Mouse (Mus musculus) CH12.LX (cell line): ENCODE measurements at regions not wholly inside any gene's neighbourhood (a gene's known extent, or its start where the extent isn't known, plus 50 kb on each side); places are given as distances from the start of the nearest gene placed in this dataset.

Source experiments
- CTCF ChIP-seq, 2 experiments: IDR thresholded peaks in 1 of 2; conservative IDR thresholded peaks in 1 of 2; 2 replicates each; pipeline ENCODE4 v1.5.1; 2011 to 2012; ENCODE audit warnings: low read depth in 2 of 2, low read length in 2 of 2, improper control_type of control experiment in 1 of 2, inconsistent platforms in 1 of 2, mild to moderate bottlenecking in 1 of 2, moderate library complexity in 1 of 2
- EP300 ChIP-seq: IDR thresholded peaks from 2 replicates; pipeline ENCODE4 v1.6.1; 2011; ENCODE audit warnings: low read length, improper control_type of control experiment
- HCFC1 ChIP-seq: IDR thresholded peaks from 2 replicates; pipeline ENCODE4 v1.6.1; 2012; ENCODE audit warnings: low read depth, mild to moderate bottlenecking, inconsistent platforms, low read length, improper control_type of control experiment
- KAT2A ChIP-seq: IDR thresholded peaks from 2 replicates; pipeline ENCODE4 v1.6.1; 2012; ENCODE audit warnings: low read length, improper control_type of control experiment, inconsistent platforms; ENCODE audit not compliant: insufficient replicate concordance
- MAX ChIP-seq: IDR thresholded peaks from 2 replicates; pipeline ENCODE4 v1.6.1; 2011; ENCODE audit warnings: low read length, improper control_type of control experiment
- MEF2A ChIP-seq: IDR thresholded peaks from 2 replicates; pipeline ENCODE4 v1.6.1; 2014; ENCODE audit warnings: low read depth, mild to moderate bottlenecking, inconsistent platforms, low read length, improper control_type of control experiment, borderline replicate concordance
- NRF1 ChIP-seq: IDR thresholded peaks from 2 replicates; pipeline ENCODE4 v1.6.1; 2014; ENCODE audit warnings: low read depth, mild to moderate bottlenecking, inconsistent platforms, low read length, improper control_type of control experiment, moderate library complexity
- POLR2A ChIP-seq: IDR thresholded peaks from 2 replicates; pipeline ENCODE4 v1.6.1; 2011; ENCODE audit warnings: low read depth, mild to moderate bottlenecking, improper control_type of control experiment, low read length
- USF1 ChIP-seq: IDR thresholded peaks from 2 replicates; pipeline ENCODE4 v1.6.1; 2014; ENCODE audit warnings: low read depth, mild to moderate bottlenecking, inconsistent platforms, low read length, improper control_type of control experiment
- ZNF384 ChIP-seq: IDR thresholded peaks from 2 replicates; pipeline ENCODE4 v1.6.1; 2012; ENCODE audit warnings: low read depth, low read length, improper control_type of control experiment, inconsistent platforms

DNA sequence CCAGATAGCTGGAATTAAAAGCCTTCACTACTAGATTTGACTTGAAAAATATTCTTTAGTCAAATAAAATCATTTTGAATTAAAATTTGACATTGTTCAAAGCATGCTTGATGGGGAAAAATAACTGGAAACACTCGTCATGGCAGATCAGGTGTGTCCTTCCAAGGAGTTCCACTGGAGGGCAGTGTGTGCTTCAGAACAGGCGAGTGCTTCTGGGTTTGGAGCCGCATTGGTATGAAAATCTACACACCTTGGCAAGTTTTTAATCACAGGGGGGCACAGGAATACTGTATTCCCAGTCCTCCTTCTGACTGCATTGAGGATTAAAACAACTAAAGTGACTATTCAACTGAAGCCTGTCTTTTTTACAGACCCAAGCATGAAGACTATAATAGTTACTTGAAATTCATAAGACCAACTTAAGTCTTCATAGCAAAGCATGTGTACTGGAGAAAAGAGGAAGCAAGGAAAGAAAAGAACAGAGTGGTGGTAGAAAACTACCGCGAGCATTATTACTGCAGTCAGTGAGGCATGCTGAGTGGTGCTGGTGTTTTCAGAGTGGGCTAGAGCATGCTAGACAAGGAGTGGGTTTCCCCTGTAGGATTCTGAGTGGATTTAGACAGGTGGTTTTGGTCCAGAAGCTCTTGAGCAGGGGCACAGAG is 138.1 kb downstream of the Pcsk1 start:
- TF ChIP-seq MAX (no peak; the same call in 1 of the 2 replicates), KAT2A (no peak), CTCF (conservative IDR thresholded peaks at IDR 0.05 in 1 of 2, IDR thresholded peaks at IDR 0.05 in 1 of 2; ENCODE audit: low read depth in 2 of 2, low read length in 2 of 2) (peak; percentile 78 to 89), EP300 (peak; percentile 60), POLR2A (no peak), HCFC1 (no peak), MEF2A (no peak), NRF1 (no peak), ZNF384 (no peak), USF1 (no peak)
